Mouse (Mus musculus): ENCODE data around the gene Gm5134. TPM values are rescaled to one million over a fixed set of nuclear protein-coding genes. Genes with fewer than 3 reads are reported as not detected.
A peak's percentile ranks its signal among the peaks of the same experiment; 100 is the strongest.

The Gm5134 gene
- total RNA-seq, 2 experiments from 2014 or later: not detected

- DNase-seq: no peak
- intact Hi-C loops (cut with DNase I): loop anchor here (5.0 kb wide), 1 partner anchor 113 kb away; no protein-coding TSS in a partner anchor
These were observed 76.2 kb downstream of the Gm5134 start for GRCm38 (mm10) chr10:76030496-76030895.

- intact Hi-C loops (cut with DNase I): loop anchor here (5.0 kb wide), 1 partner anchor 114 kb away; no protein-coding TSS in a partner anchor
- peak in 1 of 2 experiments; percentile 20 for DNase-seq
These were observed 77.4 kb downstream of the Gm5134 start for GRCm38 (mm10) chr10:76031511-76032401.

- intact Hi-C loops (cut with DNase I): loop anchor here (5.0 kb wide), 1 partner anchor 115 kb away; no protein-coding TSS in a partner anchor
- DNase-seq: peak; percentile 92 to 94
These were observed 78.2 kb downstream of the Gm5134 start, which contains the start of gene Zfp280b for GRCm38 (mm10) chr10:76032402-76033118. TSS of gene Zfp280b (plus strand) at chr10:76032650.

- intact Hi-C loops (cut with DNase I): loop anchor here (5.0 kb wide), 1 partner anchor 116 kb away; no protein-coding TSS in a partner anchor
- no peak for DNase-seq
These were observed 78.8 kb downstream of the Gm5134 start for GRCm38 (mm10) chr10:76033119-76033455.

GRCm38 (mm10) chr10:76034001-76034600, 79.8 kb downstream of the Gm5134 start:
- DNase-seq: no peak

GRCm38 (mm10) chr10:76035277-76035676, 81.0 kb downstream of the Gm5134 start:
- intact Hi-C loops (cut with DNase I): no loop called here
- DNase-seq: no peak

More at GRCm38 (mm10) chr10:76034001-76034600, 79.8 kb downstream of the Gm5134 start:
- intact Hi-C loops (cut with DNase I): loop anchor here (5.0 kb wide), 1 partner anchor 117 kb away; no protein-coding TSS in a partner anchor

- DNase-seq: no peak
- intact Hi-C loops (cut with DNase I): no loop called here
These were observed 82.6 kb downstream of the Gm5134 start for GRCm38 (mm10) chr10:76036962-76037361.

- DNase-seq: no peak
- intact Hi-C loops (cut with DNase I): no loop called here
These were observed 91.0 kb downstream of the Gm5134 start for GRCm38 (mm10) chr10:76045343-76045742.

- intact Hi-C loops (cut with DNase I): no loop called here
- no peak for DNase-seq
These were observed 92.4 kb downstream of the Gm5134 start for GRCm38 (mm10) chr10:76046754-76047153.

- DNase-seq: no peak
These were observed 93.0 kb downstream of the Gm5134 start for GRCm38 (mm10) chr10:76047182-76047869.

GRCm38 (mm10) chr10:76048967-76049366, 94.7 kb downstream of the Gm5134 start:
- no peak for DNase-seq
- intact Hi-C loops (cut with DNase I): no loop called here

More at GRCm38 (mm10) chr10:76047182-76047869, 93.0 kb downstream of the Gm5134 start:
- intact Hi-C loops (cut with DNase I): no loop called here

- DNase-seq: no peak
- intact Hi-C loops (cut with DNase I): no loop called here
These were observed 97.5 kb downstream of the Gm5134 start for GRCm38 (mm10) chr10:76051860-76052259.

Small RNA genes lying within 50 kb of the gene (microRNA-seq; reads per million reads assigned to microRNA genes)
- 0 reads per million in 2 experiments for gene Mir6409 (ENCODE audit: borderline number of aligned reads in 2 of 2)

Other genes starting within 250 kb of the Gm5134 start
- 10 to 100 TPM; 23.4 to 26.2 TPM for gene Cabin1, start 190.2 kb upstream of the Gm5134 start, total RNA-seq (2021)
- 100 to 1,000 TPM in 1 of 2 experiments, 10 to 100 TPM in 1; 96.7 to 104 TPM for gene Ddt, start 181.1 kb upstream of the Gm5134 start, total RNA-seq (2021)
- not detected for gene Gm20441, start 173.6 kb upstream of the Gm5134 start, total RNA-seq (2021)
- gene Gstt3, start 173.1 kb upstream of the Gm5134 start, total RNA-seq (2021): 1 to 10 TPM; 4.1 to 4.8 TPM
- gene Gstt1, start 155.9 kb upstream of the Gm5134 start, total RNA-seq (2021): 10 to 100 TPM; 14.5 to 20.3 TPM
- gene Gstt4, start 132.0 kb upstream of the Gm5134 start, total RNA-seq (2021): not detected
- 10 to 100 TPM; 13.2 to 13.5 TPM for gene Gstt2, start 117.1 kb upstream of the Gm5134 start, total RNA-seq (2021)
- gene Mif, start 94.3 kb upstream of the Gm5134 start, total RNA-seq (2021): 100 to 1,000 TPM; 196 to 202 TPM
- under 1 TPM; 0.61 to 0.68 TPM for gene Derl3, start 61.1 kb upstream of the Gm5134 start, total RNA-seq (2021)
- 10 to 100 TPM; 20.0 to 20.6 TPM for gene Smarcb1, start 32.9 kb upstream of the Gm5134 start, total RNA-seq (2021)
- 1,000 to 10,000 TPM; 1,903 to 1,946 TPM for gene Chchd10, start 21.4 kb upstream of the Gm5134 start, total RNA-seq (2021)
- 1 to 10 TPM; 5.9 to 7.7 TPM for gene Mmp11, start 18.0 kb upstream of the Gm5134 start, total RNA-seq (2021)
- not detected for gene Gm867, start 13.8 kb upstream of the Gm5134 start, total RNA-seq (2021)
- gene Vpreb3, start 11.5 kb upstream of the Gm5134 start, total RNA-seq (2021): not detected
- gene Zfp280b, start 78.1 kb downstream of the Gm5134 start, total RNA-seq (2021): 1 to 10 TPM; 6.9 to 8.0 TPM
- gene Slc5a4b, start 156.4 kb downstream of the Gm5134 start, total RNA-seq (2021): not detected
- not detected for gene Slc5a4a, start 192.9 kb downstream of the Gm5134 start, total RNA-seq (2021)